Mouse (Mus musculus): ENCODE results near the gene Calb2. TPM values are rescaled to one million over a fixed set of nuclear protein-coding genes. Genes with fewer than 3 reads are reported as not detected.

The Calb2 gene
- polyA plus RNA-seq, 1 experiment from 2014 or later: 37.7 TPM

DNA sequence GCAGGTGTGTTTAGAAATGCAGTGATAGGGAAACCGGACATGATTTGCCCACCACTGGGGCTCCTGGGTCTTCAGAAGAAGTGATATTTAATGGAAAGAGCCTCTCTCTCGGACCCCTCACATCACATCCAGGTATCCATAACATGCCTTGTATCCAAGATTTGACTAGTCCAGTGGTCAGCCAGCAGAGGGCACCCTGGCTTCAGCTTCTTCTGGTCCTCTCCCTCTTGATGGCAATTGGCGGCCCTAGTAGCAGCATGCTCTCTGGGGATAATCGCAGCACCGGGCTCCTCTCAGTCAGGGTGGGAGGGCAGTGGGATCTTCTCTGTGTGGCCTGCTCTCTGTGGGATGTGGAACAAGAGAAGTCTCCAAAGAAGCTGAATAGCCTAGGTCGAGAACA, 48.3 kb downstream of the Calb2 start:
- no peak overlapping the region for H3K27ac ChIP-seq (replicated peaks)
- H3K4me2 ChIP-seq (replicated peaks): no peak overlapping the region
- H3K4me1 ChIP-seq: no peaks in the 10 kb centered on the region
- no peaks in the 10 kb centered on the region for H3K27me3 ChIP-seq
- 38% methylated on average over 6 of the region's 6 CpGs for WGBS
- no peak for ATAC-seq (ENCODE audit: insufficient number of reproducible peaks, low FRiP score, low TSS enrichment, low read depth)
- H3K4me3 ChIP-seq (replicated peaks): no peak overlapping the region
- no peaks in the 10 kb centered on the region for H3K36me3 ChIP-seq
- H3K9me3 ChIP-seq (replicated peaks): no peaks in the 10 kb centered on the region
- no peak overlapping the region for H3K9ac ChIP-seq

DNA sequence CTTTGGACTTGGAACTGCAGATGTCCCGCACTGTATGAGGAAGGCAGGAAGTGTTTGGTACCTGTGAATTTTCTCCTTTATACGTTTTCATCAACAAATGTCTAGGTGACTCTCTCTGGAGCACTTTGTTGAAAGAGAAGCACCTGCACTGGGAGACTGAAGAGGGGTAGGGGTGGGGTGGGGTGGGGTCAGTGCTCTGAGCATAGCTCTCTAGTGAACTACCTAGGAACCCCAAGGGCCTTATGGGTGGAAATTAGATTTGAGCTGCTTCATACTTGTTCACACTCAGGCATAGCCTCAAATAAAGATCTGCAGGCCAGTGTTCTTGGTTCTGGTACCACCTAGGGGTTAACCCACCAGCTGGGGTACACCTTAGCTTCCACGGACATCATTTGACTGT, 65.4 kb downstream of the Calb2 start, which contains the start of gene Gm17720:
Gm17720 (minus strand) TSS at position 101 of the 400 bp plus-strand sequence.
- ATAC-seq (ENCODE audit: insufficient number of reproducible peaks, low FRiP score, low TSS enrichment, low read depth): no peak
- H3K4me2 ChIP-seq (replicated peaks): no peak within 1 kb of the TSS
- no peak within 1 kb of the TSS for H3K9ac ChIP-seq
- H3K4me3 ChIP-seq (replicated peaks): no peak within 1 kb of the TSS
- H3K36me3 ChIP-seq: no peaks in the 10 kb centered on the region
- no peaks in the 10 kb centered on the region for H3K9me3 ChIP-seq (replicated peaks)
- H3K27ac ChIP-seq (replicated peaks): no peak within 1 kb of the TSS
- WGBS: 86% methylated on average over 3 of the region's 3 CpGs
- no peaks in the 10 kb centered on the region for H3K4me1 ChIP-seq
- H3K27me3 ChIP-seq: no peaks in the 10 kb centered on the region

DNA sequence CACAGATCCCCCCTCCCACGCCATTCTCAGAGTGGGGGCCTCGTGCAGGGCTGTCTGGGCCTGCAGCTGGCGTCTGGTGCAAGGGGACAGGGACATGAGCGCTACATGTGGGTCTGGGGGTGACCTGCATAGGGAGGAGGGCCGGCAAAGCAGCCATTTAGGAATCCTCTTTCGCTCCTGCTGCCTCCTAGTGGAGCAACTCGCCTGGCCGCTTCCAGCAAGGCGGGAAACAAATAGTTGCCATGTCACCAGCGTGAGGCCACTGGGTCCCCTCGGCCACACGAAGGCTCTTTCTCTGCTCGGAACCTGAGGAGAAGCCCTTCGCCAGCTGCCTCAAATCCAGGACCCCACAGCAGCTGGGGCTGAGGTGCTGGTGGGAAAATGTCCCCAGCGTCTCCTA, 66.3 kb downstream of the Calb2 start:
- ATAC-seq (ENCODE audit: insufficient number of reproducible peaks, low FRiP score, low TSS enrichment, low read depth): no peak
- no peaks in the 10 kb centered on the region for H3K27me3 ChIP-seq
- H3K36me3 ChIP-seq: no peaks in the 10 kb centered on the region
- H3K4me3 ChIP-seq (replicated peaks): no peak overlapping the region
- no peak overlapping the region for H3K9ac ChIP-seq
- H3K9me3 ChIP-seq (replicated peaks): no peaks in the 10 kb centered on the region
- no peak overlapping the region for H3K4me2 ChIP-seq (replicated peaks)
- no peaks in the 10 kb centered on the region for H3K4me1 ChIP-seq
- no peak overlapping the region for H3K27ac ChIP-seq (replicated peaks)
- WGBS: 83% methylated on average over 15 of the region's 15 CpGs

DNA sequence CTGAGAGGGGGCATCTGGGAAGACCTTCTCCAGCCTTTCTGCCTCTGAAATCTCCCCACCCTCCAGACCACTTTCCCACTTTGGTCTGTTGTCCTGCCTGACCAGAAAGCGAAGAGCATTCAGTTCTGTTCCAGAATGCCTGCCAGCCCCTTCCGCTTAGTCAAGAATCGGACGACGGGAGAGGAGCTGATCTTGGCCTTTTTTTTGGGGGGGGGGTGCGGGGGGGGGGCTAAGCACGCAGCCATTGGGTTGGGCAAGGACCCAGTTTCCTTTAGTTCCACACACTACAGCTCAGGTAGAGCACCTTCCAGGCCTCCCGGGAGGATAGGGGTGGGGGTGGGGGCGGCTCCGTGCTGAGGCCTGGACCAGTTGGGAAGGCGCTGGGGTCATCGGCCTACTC, 67.1 kb downstream of the Calb2 start, which contains the start of gene Gm21964:
Gm21964 (plus strand) TSS at position 301 of the 400 bp plus-strand sequence.
- no peaks in the 10 kb centered on the region for H3K4me1 ChIP-seq
- H3K4me3 ChIP-seq (replicated peaks): no peak within 1 kb of the TSS
- H3K27me3 ChIP-seq: no peaks in the 10 kb centered on the region
- H3K4me2 ChIP-seq (replicated peaks): no peak within 1 kb of the TSS
- 86% methylated on average over 12 of the region's 12 CpGs for WGBS
- H3K9ac ChIP-seq: no peak within 1 kb of the TSS
- no peaks in the 10 kb centered on the region for H3K36me3 ChIP-seq
- H3K27ac ChIP-seq (replicated peaks): no peak within 1 kb of the TSS
- ATAC-seq (ENCODE audit: insufficient number of reproducible peaks, low FRiP score, low TSS enrichment, low read depth): no peak
- H3K9me3 ChIP-seq (replicated peaks): no peaks in the 10 kb centered on the region

DNA sequence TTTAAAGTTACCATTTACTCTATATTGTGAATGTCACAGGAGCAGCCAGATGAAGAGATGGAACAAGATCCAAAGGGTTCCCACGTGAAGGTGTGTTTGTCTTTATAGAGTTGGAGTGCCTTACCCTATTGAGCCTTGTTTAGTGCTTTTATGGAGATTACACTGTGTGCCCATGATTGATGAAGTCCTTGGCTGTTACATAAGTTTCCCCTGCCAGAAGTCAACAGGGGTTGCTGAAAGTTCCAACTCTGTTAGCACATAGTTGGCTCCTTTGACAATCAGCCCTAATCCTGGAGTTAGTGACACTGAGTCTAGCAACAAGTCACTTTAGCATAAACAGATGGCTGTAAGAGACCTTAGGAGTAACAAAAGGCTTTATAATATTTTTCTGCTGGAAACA, 76.1 kb downstream of the Calb2 start:
- Histone ChIP-seq H3K4me2 (replicated peaks) (no peak overlapping the region), H3K9me3 (replicated peaks) (0 out of 2 replicates have a peak, but pooled peaks cover 7% of the 10 kb centered on the region), H3K4me3 (replicated peaks) (no peak overlapping the region), H3K36me3 (peaks cover 24% of the 10 kb centered on the region), H3K27me3 (no peaks in the 10 kb centered on the region), H3K27ac (replicated peaks) (no peak overlapping the region), H3K4me1 (no peaks in the 10 kb centered on the region), H3K9ac (no peak overlapping the region)
- WGBS: 59% methylated on average over 1 of the region's 1 CpGs
- ATAC-seq (ENCODE audit: insufficient number of reproducible peaks, low FRiP score, low TSS enrichment, low read depth): no peak

Other genes starting within 250 kb of the Calb2 start
- 5.2 and 5.6 TPM in 2 replicates for gene Marveld3, start 206.0 kb downstream of the Calb2 start, polyA plus RNA-seq (2015; fragmentation: Nextera tagmentation; extraction: Ambion mirVana)
- gene Tat, start 177.8 kb downstream of the Calb2 start, polyA plus RNA-seq (2015; fragmentation: Nextera tagmentation; extraction: Ambion mirVana): 0.27 TPM in 1 of 2 replicates, not detected in the other
- gene Chst4, start 128.5 kb downstream of the Calb2 start, polyA plus RNA-seq (2015; fragmentation: Nextera tagmentation; extraction: Ambion mirVana): not detected in 2 replicates
- 8.3 and 8.8 TPM in 2 replicates for gene Zfp612, start 88.5 kb downstream of the Calb2 start, polyA plus RNA-seq (2015; fragmentation: Nextera tagmentation; extraction: Ambion mirVana)
- not detected in 2 replicates for gene Gm21964, start 67.0 kb downstream of the Calb2 start, polyA plus RNA-seq (2015; fragmentation: Nextera tagmentation; extraction: Ambion mirVana)
- not detected in 2 replicates for gene Gm17720, start 65.5 kb downstream of the Calb2 start, polyA plus RNA-seq (2015; fragmentation: Nextera tagmentation; extraction: Ambion mirVana)
- 7.5 and 7.9 TPM in 2 replicates for gene Cmtr2, start 47.5 kb upstream of the Calb2 start, polyA plus RNA-seq (2015; fragmentation: Nextera tagmentation; extraction: Ambion mirVana)
- 0.64 and 0.89 TPM in 2 replicates for gene Hydin, start 98.8 kb upstream of the Calb2 start, polyA plus RNA-seq (2015; fragmentation: Nextera tagmentation; extraction: Ambion mirVana)

All from embryonic facial prominence, embryonic 15.5 days (tissue).